Mouse (Mus musculus): ENCODE results near the gene Cdh18. TPM values are rescaled to one million over a fixed set of nuclear protein-coding genes. Genes with fewer than 3 reads are reported as not detected.
A peak's percentile ranks its signal among the peaks of the same experiment; 100 is the strongest.

The Cdh18 gene
- polyA plus RNA-seq, 1 experiment from 2014 or later, result 0.13 TPM

DNA sequence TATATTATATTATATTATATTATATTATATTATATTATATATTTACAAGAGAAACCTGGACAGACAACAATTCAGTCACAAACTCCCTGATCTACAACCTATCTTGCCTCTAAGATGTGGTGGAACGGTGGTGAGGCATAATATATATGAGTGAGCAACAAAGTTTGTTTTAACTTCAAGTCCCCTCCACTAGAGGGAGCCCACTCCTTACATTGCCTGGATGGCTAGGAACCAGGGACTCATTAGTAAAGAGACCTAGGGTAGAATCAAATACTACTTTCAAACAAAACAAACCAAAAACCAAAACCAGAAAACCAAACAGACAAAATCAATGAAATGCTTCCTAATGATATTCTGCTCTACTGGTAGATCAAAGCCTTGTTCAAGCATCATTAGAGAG lies 937.5 kb downstream of the Cdh18 start:
- H3K9me3 ChIP-seq (replicated peaks; ENCODE audit: low read length), result no peaks in the 10 kb centered on the region
- H3K9ac ChIP-seq (ENCODE audit: low read depth, low read length), result no peak overlapping the region
- H3K4me2 ChIP-seq (ENCODE audit: low read length), result no peak overlapping the region
- peak; percentile 59 for TF ChIP-seq CTCF (IDR thresholded peaks at IDR 0.05; ENCODE audit: low read depth)
- no peak overlapping the region for H3K4me3 ChIP-seq (replicated peaks; ENCODE audit: low read depth, low read length)
- DNase-seq (ENCODE audit: low spot score) (peak; percentile 15), ATAC-seq (replicated peaks; ENCODE audit: low FRiP score, low read depth) (no peak)
- no peaks in the 10 kb centered on the region for H3K27me3 ChIP-seq (ENCODE audit: insufficient read depth, low read length)
- H3K27ac ChIP-seq, result no peak overlapping the region
- H3K36me3 ChIP-seq (ENCODE audit: insufficient read depth, low read length), result no peaks in the 10 kb centered on the region
- H3K4me1 ChIP-seq (replicated peaks; ENCODE audit: insufficient read depth, low read length), result no peaks in the 10 kb centered on the region
- WGBS, result 48% methylated on average over 1 of the region's 1 CpGs

DNA sequence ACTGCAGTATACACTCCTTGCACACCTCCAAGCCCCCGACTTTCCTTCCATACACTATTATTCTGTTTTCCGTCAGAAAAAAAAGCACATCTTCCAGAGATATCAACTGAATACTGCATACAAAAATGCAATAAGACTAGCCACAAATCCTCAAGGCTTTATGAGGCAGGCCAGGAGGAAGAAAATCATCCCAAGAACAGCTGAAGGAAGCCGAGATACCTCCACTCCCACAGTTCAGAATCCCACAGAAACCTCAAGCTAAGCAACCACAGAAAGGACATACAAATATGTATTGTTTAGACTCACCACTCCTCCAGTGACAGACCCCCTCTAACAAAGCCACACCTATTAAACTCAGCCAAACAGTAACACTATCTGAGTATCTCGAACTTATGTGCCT lies 957.7 kb downstream of the Cdh18 start:
- H3K4me2 ChIP-seq (ENCODE audit: low read length), result no peak overlapping the region
- H3K4me3 ChIP-seq (replicated peaks; ENCODE audit: low read depth, low read length), result no peak overlapping the region
- ATAC-seq (replicated peaks; ENCODE audit: low FRiP score, low read depth) (no peak), DNase-seq (ENCODE audit: low spot score) (no peak)
- no peak for TF ChIP-seq CTCF (IDR thresholded peaks at IDR 0.05; ENCODE audit: low read depth)
- no peaks in the 10 kb centered on the region for H3K4me1 ChIP-seq (replicated peaks; ENCODE audit: insufficient read depth, low read length)
- no peak overlapping the region for H3K27ac ChIP-seq
- no peaks in the 10 kb centered on the region for H3K27me3 ChIP-seq (ENCODE audit: insufficient read depth, low read length)
- H3K36me3 ChIP-seq (ENCODE audit: insufficient read depth, low read length), result no peaks in the 10 kb centered on the region
- H3K9ac ChIP-seq (ENCODE audit: low read depth, low read length), result no peak overlapping the region
- WGBS, result 82% methylated on average over 4 of the region's 4 CpGs
- no peaks in the 10 kb centered on the region for H3K9me3 ChIP-seq (replicated peaks; ENCODE audit: low read length)

DNA sequence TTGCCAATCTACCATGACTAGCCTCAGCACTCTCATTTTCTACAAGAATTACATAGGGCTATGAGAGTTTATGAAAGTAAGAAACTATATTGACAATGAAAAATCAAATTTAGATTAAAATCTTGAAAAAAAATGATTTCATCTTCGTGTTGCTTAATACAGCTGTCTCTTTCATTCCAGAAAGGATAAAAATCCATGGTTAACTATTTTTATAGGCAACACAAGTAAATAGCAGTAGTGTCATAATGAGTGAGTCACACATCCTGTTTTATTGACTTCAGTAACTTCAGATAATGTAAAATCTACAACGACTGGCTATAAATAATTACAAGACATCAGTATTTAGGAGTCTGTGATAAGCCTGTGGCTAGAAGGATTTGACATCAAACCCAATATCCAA lies 960.9 kb downstream of the Cdh18 start:
- Histone ChIP-seq H3K4me3 (replicated peaks; ENCODE audit: low read depth, low read length) (no peak overlapping the region), H3K36me3 (ENCODE audit: insufficient read depth, low read length) (no peaks in the 10 kb centered on the region), H3K4me1 (replicated peaks; ENCODE audit: insufficient read depth, low read length) (no peaks in the 10 kb centered on the region), H3K27ac (no peak overlapping the region), H3K4me2 (ENCODE audit: low read length) (no peak overlapping the region), H3K27me3 (ENCODE audit: insufficient read depth, low read length) (no peaks in the 10 kb centered on the region), H3K9me3 (replicated peaks; ENCODE audit: low read length) (no peaks in the 10 kb centered on the region), H3K9ac (ENCODE audit: low read depth, low read length) (no peak overlapping the region)
- 44% methylated on average over 2 of the region's 2 CpGs for WGBS
- ATAC-seq (replicated peaks; ENCODE audit: low FRiP score, low read depth), result no peak
- no peak for DNase-seq (ENCODE audit: low spot score)
- TF ChIP-seq CTCF (IDR thresholded peaks at IDR 0.05; ENCODE audit: low read depth), result no peak

DNA sequence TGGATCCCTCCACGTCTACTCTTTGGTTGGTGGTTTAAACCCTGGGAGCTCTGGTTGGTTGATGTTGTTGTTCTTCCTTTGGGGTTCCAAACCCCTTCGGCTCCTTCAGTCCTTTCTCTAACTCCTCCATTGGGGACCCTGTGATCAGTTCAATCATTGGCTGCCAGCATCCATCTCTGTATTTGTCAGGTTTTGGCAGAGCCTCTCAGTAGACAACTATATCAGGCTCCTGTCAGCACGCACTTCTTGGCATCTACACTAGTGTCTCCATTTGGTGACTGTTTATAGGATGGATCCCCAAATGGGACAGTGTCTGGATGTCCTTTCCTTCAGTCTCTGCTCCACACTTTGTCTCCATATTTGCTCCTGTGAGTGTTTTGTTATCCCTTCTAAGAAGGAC lies 967.0 kb downstream of the Cdh18 start:
- no peaks in the 10 kb centered on the region for H3K27me3 ChIP-seq (ENCODE audit: insufficient read depth, low read length)
- H3K4me2 ChIP-seq (ENCODE audit: low read length), result no peak overlapping the region
- no peak overlapping the region for H3K9ac ChIP-seq (ENCODE audit: low read depth, low read length)
- H3K4me1 ChIP-seq (replicated peaks; ENCODE audit: insufficient read depth, low read length), result no peaks in the 10 kb centered on the region
- H3K27ac ChIP-seq, result no peak overlapping the region
- no peak for TF ChIP-seq CTCF (IDR thresholded peaks at IDR 0.05; ENCODE audit: low read depth)
- no peaks in the 10 kb centered on the region for H3K9me3 ChIP-seq (replicated peaks; ENCODE audit: low read length)
- DNase-seq (ENCODE audit: low spot score) (no peak), ATAC-seq (replicated peaks; ENCODE audit: low FRiP score, low read depth) (no peak)
- no peaks in the 10 kb centered on the region for H3K36me3 ChIP-seq (ENCODE audit: insufficient read depth, low read length)
- no peak overlapping the region for H3K4me3 ChIP-seq (replicated peaks; ENCODE audit: low read depth, low read length)
- 82% methylated on average over 3 of the region's 3 CpGs for WGBS

DNA sequence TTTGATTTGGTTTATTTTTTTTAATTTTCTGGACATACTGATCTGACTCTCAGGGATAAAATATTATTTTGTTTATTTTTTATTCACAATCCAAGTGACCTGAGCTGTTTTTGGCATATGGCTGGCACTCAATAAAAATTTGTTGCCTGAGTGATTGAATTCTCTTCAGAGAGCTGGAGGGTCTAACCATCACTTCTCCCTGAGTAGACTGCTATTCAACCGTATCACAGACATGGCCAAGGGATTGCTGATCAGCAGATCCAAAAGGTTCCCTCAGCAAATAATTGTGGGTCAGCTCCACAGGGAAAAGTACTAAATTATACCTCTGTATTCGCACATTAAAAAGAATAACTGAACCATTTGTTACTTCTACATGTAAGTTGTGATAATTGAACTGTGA lies 969.3 kb downstream of the Cdh18 start:
- Histone ChIP-seq H3K4me3 (replicated peaks; ENCODE audit: low read depth, low read length) (no peak overlapping the region), H3K4me1 (replicated peaks; ENCODE audit: insufficient read depth, low read length) (no peaks in the 10 kb centered on the region), H3K9me3 (replicated peaks; ENCODE audit: low read length) (no peaks in the 10 kb centered on the region), H3K36me3 (ENCODE audit: insufficient read depth, low read length) (no peaks in the 10 kb centered on the region), H3K27me3 (ENCODE audit: insufficient read depth, low read length) (no peaks in the 10 kb centered on the region), H3K9ac (ENCODE audit: low read depth, low read length) (no peak overlapping the region), H3K27ac (no peak overlapping the region), H3K4me2 (ENCODE audit: low read length) (no peak overlapping the region)
- 60% methylated on average over 2 of the region's 2 CpGs for WGBS
- no peak for ATAC-seq (replicated peaks; ENCODE audit: low FRiP score, low read depth)
- DNase-seq (ENCODE audit: low spot score), result no peak
- no peak for TF ChIP-seq CTCF (IDR thresholded peaks at IDR 0.05; ENCODE audit: low read depth)
